8 mouse cellular contexts compared by ENCODE assay signal in genomic region chr2:27678331-27678730, GRCm38 (mm10). TPM values are rescaled to one million over a fixed set of nuclear protein-coding genes. Genes with fewer than 3 reads are reported as not detected.
DNase-seq lines count a peak whose midpoint lies in the region; ATAC-seq and TF ChIP-seq lines count a peak whose summit lies in the region.

No protein-coding gene starts in this region.

- WGBS in heart, embryonic 11.5 days (ENCODE audit: insufficient replicate concordance) = 21% methylated on average over 4 of the region's 4 CpGs
- WGBS in bone marrow, adult 2 months = 62% methylated on average over 4 of the region's 4 CpGs
- 12% methylated on average over 4 of the region's 4 CpGs for WGBS in hindbrain, embryonic 12.5 days
- WGBS in midbrain, embryonic 11.5 days = 10% methylated on average over 4 of the region's 4 CpGs

- peaks cover 52% of the 10 kb centered on the region for H3K4me1 ChIP-seq in heart, embryonic 11.5 days (ENCODE audit: control insufficient read depth, insufficient read depth, low read length)
- H3K4me1 ChIP-seq in bone marrow, adult 2 months (ENCODE audit: control insufficient read depth, insufficient read depth, low read length) = no peaks in the 10 kb centered on the region
- H3K4me1 ChIP-seq in hindbrain, embryonic 12.5 days = peaks cover 59% of the 10 kb centered on the region
- peaks cover 41% of the 10 kb centered on the region for H3K4me1 ChIP-seq in midbrain, embryonic 11.5 days (ENCODE audit: control insufficient read depth, insufficient read depth, low read length)

- no peak for ATAC-seq in heart, embryonic 11.5 days (replicated peaks; ENCODE audit: insufficient number of reproducible peaks, low FRiP score, low TSS enrichment)
- ATAC-seq in hindbrain, embryonic 12.5 days (ENCODE audit: low FRiP score) = no peak
- ATAC-seq in midbrain, embryonic 11.5 days (ENCODE audit: low FRiP score) = no peak

- peak overlapping the region; percentile 74 for H3K4me3 ChIP-seq in heart, embryonic 11.5 days (ENCODE audit: low read depth, low read length)
- peak overlapping the region; percentile 25 for H3K4me3 ChIP-seq in bone marrow, adult 2 months (replicated peaks; ENCODE audit: control insufficient read depth, low read depth, low read length)
- peak overlapping the region; percentile 88 for H3K4me3 ChIP-seq in hindbrain, embryonic 12.5 days
- peak overlapping the region; percentile 92 for H3K4me3 ChIP-seq in midbrain, embryonic 11.5 days (ENCODE audit: low read depth, low read length)

- H3K9ac ChIP-seq in heart, embryonic 11.5 days (ENCODE audit: low read depth, low read length) = peak overlapping the region; percentile 96
- H3K9ac ChIP-seq in hindbrain, embryonic 12.5 days = peak overlapping the region; percentile 93
- peak overlapping the region; percentile 94 for H3K9ac ChIP-seq in midbrain, embryonic 11.5 days (ENCODE audit: low read length)

- no peaks in the 10 kb centered on the region for H3K9me3 ChIP-seq in heart, embryonic 11.5 days (replicated peaks; ENCODE audit: control insufficient read depth, low read length)
- no peaks in the 10 kb centered on the region for H3K9me3 ChIP-seq in hindbrain, embryonic 12.5 days (replicated peaks)
- H3K9me3 ChIP-seq in midbrain, embryonic 11.5 days (ENCODE audit: control insufficient read depth, low read length) = no peaks in the 10 kb centered on the region

- intact Hi-C loops in heart, postnatal 10 days (cut with DNase I) = loop anchor here (5.0 kb wide), 1 partner anchor 126 kb away; no protein-coding TSS in a partner anchor

- H3K27ac ChIP-seq in heart, embryonic 11.5 days (ENCODE audit: low read depth, low read length) = peak overlapping the region; percentile 95
- no peak overlapping the region for H3K27ac ChIP-seq in bone marrow, adult 2 months (ENCODE audit: control insufficient read depth, insufficient read depth, low read depth, low read length, poor library complexity)
- peak overlapping the region; percentile 92; the same call in 1 of the 2 replicates for H3K27ac ChIP-seq in hindbrain, embryonic 12.5 days
- no peak overlapping the region for H3K27ac ChIP-seq in midbrain, embryonic 11.5 days (ENCODE audit: low read depth, low read length)

- H3K36me3 ChIP-seq in heart, embryonic 11.5 days (ENCODE audit: control insufficient read depth, insufficient read depth, low read length) = no peaks in the 10 kb centered on the region
- H3K36me3 ChIP-seq in hindbrain, embryonic 12.5 days = no peaks in the 10 kb centered on the region
- no peaks in the 10 kb centered on the region for H3K36me3 ChIP-seq in midbrain, embryonic 11.5 days (ENCODE audit: control insufficient read depth, insufficient read depth, low read length)

- no peak for TF ChIP-seq POLR2A in bone marrow, adult 2 months (IDR thresholded peaks at IDR 0.05; ENCODE audit: borderline replicate concordance, control insufficient read depth, low read depth, low read length)

- no peak for TF ChIP-seq CTCF in bone marrow, adult 2 months (IDR thresholded peaks at IDR 0.05; ENCODE audit: control insufficient read depth, insufficient read depth, low read length)

- peak overlapping the region; percentile 98 for H3K4me2 ChIP-seq in heart, embryonic 11.5 days
- H3K4me2 ChIP-seq in hindbrain, embryonic 12.5 days (replicated peaks) = peak overlapping the region; percentile 86
- peak overlapping the region; percentile 55 for H3K4me2 ChIP-seq in midbrain, embryonic 11.5 days

- no peak for DNase-seq in heart, postnatal 10 days
- DNase-seq in midbrain, embryonic 11.5 days (ENCODE audit: low spot score, missing footprints) = no peak
- DNase-seq in frontal cortex, adult 2 months (ENCODE audit: extremely low spot score in 1 of 2, low spot score in 1 of 2) = no peak
- no peak for DNase-seq in spleen, postnatal 14 days (ENCODE audit: low spot score in 2 of 2)
- DNase-seq in natural killer cell, adult 2 months (ENCODE audit: low spot score in 2 of 2) = no peak

- peaks cover 12% of the 10 kb centered on the region; the same call in 1 of the 2 replicates for H3K27me3 ChIP-seq in heart, embryonic 11.5 days (ENCODE audit: control insufficient read depth, insufficient read depth, low read length)
- H3K27me3 ChIP-seq in hindbrain, embryonic 12.5 days = 0 out of 2 replicates have a peak, but pooled peaks cover 3% of the 10 kb centered on the region
- no peaks in the 10 kb centered on the region; the same call in 1 of the 2 replicates for H3K27me3 ChIP-seq in midbrain, embryonic 11.5 days (ENCODE audit: control insufficient read depth, insufficient read depth, low read length)

RNA-seq across cellular contexts. Expression of gene Rxra, which starts 2.1 kb away (rescaled TPM):
- polyA plus RNA-seq in heart, embryonic 11.5 days (2014; fragmentation: Nextera tagmentation; extraction: Ambion mirVana) = 4.2 and 5.2 TPM in 2 replicates
- total RNA-seq in heart, postnatal 10 days (2021) = 10 to 100 TPM; 38.6 to 42.5 TPM
- polyA plus RNA-seq in bone marrow, adult 2 months (2011; ENCODE audit: insufficient read depth, insufficient read length, low replicate concordance, missing spikeins) = 4.9 and 7.3 TPM in 2 replicates
- 11.1 and 11.2 TPM in 2 replicates for polyA plus RNA-seq in hindbrain, embryonic 12.5 days (2016; fragmentation: Nextera tagmentation; extraction: Ambion mirVana)
- polyA plus RNA-seq in midbrain, embryonic 11.5 days (2014; fragmentation: Nextera tagmentation; extraction: Ambion mirVana) = 6.7 and 6.9 TPM in 2 replicates
- polyA plus RNA-seq in frontal cortex, adult 2 months (2012; rRNA removed) = 12.3 and 16.0 TPM in 2 replicates

Comparison
In these comparisons a context has a peak if more than half of its experiments do, and no peak if none do; other contexts are left out.
1. H3K27ac ChIP-seq: peak in heart, embryonic 11.5 days (single experiment) and hindbrain, embryonic 12.5 days (single experiment); none in bone marrow, adult 2 months (single experiment) and midbrain, embryonic 11.5 days (single experiment).
2. H3K4me3 ChIP-seq: peak in every context shown above with its lines; median percentile 92 in midbrain, embryonic 11.5 days; 88 in hindbrain, embryonic 12.5 days; 74 in heart, embryonic 11.5 days; 25 in bone marrow, adult 2 months.
3. Peak in every context shown above with its lines, with median percentiles within 50 percentile points of each other: H3K4me2 ChIP-seq and H3K9ac ChIP-seq.